Mouse (Mus musculus) CH12.LX (cell line): ENCODE results near the gene Lin28b. TPM values are rescaled to one million over a fixed set of nuclear protein-coding genes. Genes with fewer than 3 reads are reported as not detected.

Source experiments
- DNase-seq: peaks from one replicate; pipeline ENCODE4 v3.0.0-alpha.2; 2013; ENCODE audit errors: extremely low read depth
- H3K27ac ChIP-seq: 2 replicates; pipeline ENCODE4 v1.5.1; 2012; ENCODE audit warnings: low read depth, mild to moderate bottlenecking, control low read depth, moderate library complexity; ENCODE audit not compliant: insufficient read depth
- H3K27me3 ChIP-seq: replicated peaks from 2 replicates; pipeline ENCODE3; 2012; ENCODE audit warnings: inconsistent platforms
- H3K36me3 ChIP-seq, 2 experiments: replicated peaks in 1 of 2; 2 replicates each; pipeline versions ENCODE3 to v1.6.1; 2012; ENCODE audit warnings: inconsistent platforms in 1 of 2, low read length in 1 of 2, mild to moderate bottlenecking in 1 of 2, mixed read lengths in 1 of 2, moderate library complexity in 1 of 2; ENCODE audit not compliant: control insufficient read depth in 1 of 2, insufficient read depth in 1 of 2
- H3K4me1 ChIP-seq, 2 experiments: 2 replicates each; pipeline ENCODE4 v1.6.1; 2012; ENCODE audit warnings: inconsistent platforms in 1 of 2, moderate library complexity in 1 of 2; ENCODE audit not compliant: insufficient read depth in 2 of 2, control insufficient read depth in 1 of 2
- H3K4me2 ChIP-seq: 2 replicates; pipeline ENCODE4 v1.6.1; 2012; ENCODE audit warnings: low read depth, mild to moderate bottlenecking, control low read depth; ENCODE audit not compliant: poor library complexity, insufficient read depth, severe bottlenecking
- H3K4me3 ChIP-seq, 3 experiments: fragments of 150-350 bp in 1 of 3; sonication (generic) in 1 of 3; replicated peaks in 1 of 3; 2 replicates each; pipeline versions ENCODE3 to v1.5.1; 2011 to 2012; ENCODE audit warnings: low read depth in 2 of 3, low read length in 2 of 3, mild to moderate bottlenecking in 2 of 3, moderate library complexity in 2 of 3, control low read depth in 1 of 3, improper control_type of control experiment in 1 of 3, inconsistent platforms in 1 of 3, mixed read lengths in 1 of 3; ENCODE audit not compliant: poor library complexity in 1 of 3
- H3K79me2 ChIP-seq: replicated peaks from 2 replicates; pipeline ENCODE4 v1.6.1; 2012; ENCODE audit warnings: mild to moderate bottlenecking, moderate library complexity; ENCODE audit not compliant: control insufficient read depth, poor library complexity, insufficient read depth, severe bottlenecking; ENCODE audit errors: extremely low read depth
- H3K9ac ChIP-seq: 2 replicates; pipeline ENCODE4 v1.6.1; 2012; ENCODE audit warnings: low read depth, mild to moderate bottlenecking, control low read depth, moderate library complexity; ENCODE audit not compliant: insufficient read depth
- H3K9me3 ChIP-seq: replicated peaks from 2 replicates; pipeline ENCODE3; 2012; ENCODE audit warnings: low read length, inconsistent platforms, mixed read lengths
- CHD1 ChIP-seq: IDR thresholded peaks from 2 replicates; pipeline ENCODE4 v1.6.1; 2012; ENCODE audit warnings: low read depth, low read length, improper control_type of control experiment, inconsistent platforms
- CTCF ChIP-seq, 2 experiments: IDR thresholded peaks in 1 of 2; conservative IDR thresholded peaks in 1 of 2; 2 replicates each; pipeline ENCODE4 v1.5.1; 2011 to 2012; ENCODE audit warnings: low read depth in 2 of 2, low read length in 2 of 2, improper control_type of control experiment in 1 of 2, inconsistent platforms in 1 of 2, mild to moderate bottlenecking in 1 of 2, moderate library complexity in 1 of 2
- E2F4 ChIP-seq: IDR thresholded peaks from 2 replicates; pipeline ENCODE4 v1.6.1; 2011; ENCODE audit warnings: low read depth, low read length, improper control_type of control experiment; ENCODE audit not compliant: insufficient replicate concordance
- ELF1 ChIP-seq: IDR thresholded peaks from 2 replicates; pipeline ENCODE4 v1.6.1; 2014; ENCODE audit warnings: low read depth, mild to moderate bottlenecking, inconsistent platforms, low read length, improper control_type of control experiment
- GABPA ChIP-seq: IDR thresholded peaks from 2 replicates; pipeline ENCODE4 v1.6.1; 2012; ENCODE audit warnings: low read depth, low read length, improper control_type of control experiment, inconsistent platforms; ENCODE audit not compliant: insufficient replicate concordance
- HCFC1 ChIP-seq: IDR thresholded peaks from 2 replicates; pipeline ENCODE4 v1.6.1; 2012; ENCODE audit warnings: low read depth, mild to moderate bottlenecking, inconsistent platforms, low read length, improper control_type of control experiment
- JUN ChIP-seq: IDR thresholded peaks from 2 replicates; pipeline ENCODE4 v1.6.1; 2011; ENCODE audit warnings: low read depth, mild to moderate bottlenecking, low read length, improper control_type of control experiment, moderate library complexity; ENCODE audit not compliant: insufficient read depth
- JUND ChIP-seq: conservative IDR thresholded peaks from 2 replicates; pipeline ENCODE4 v1.6.1; 2011; ENCODE audit warnings: low read depth, low read length, improper control_type of control experiment
- KAT2A ChIP-seq: IDR thresholded peaks from 2 replicates; pipeline ENCODE4 v1.6.1; 2012; ENCODE audit warnings: low read length, improper control_type of control experiment, inconsistent platforms; ENCODE audit not compliant: insufficient replicate concordance
- MAFK ChIP-seq: IDR thresholded peaks from 2 replicates; pipeline ENCODE4 v1.6.1; 2011; ENCODE audit warnings: low read length, improper control_type of control experiment; ENCODE audit not compliant: insufficient replicate concordance
- MAX ChIP-seq: IDR thresholded peaks from 2 replicates; pipeline ENCODE4 v1.6.1; 2011; ENCODE audit warnings: low read length, improper control_type of control experiment
- MEF2A ChIP-seq: IDR thresholded peaks from 2 replicates; pipeline ENCODE4 v1.6.1; 2014; ENCODE audit warnings: low read depth, mild to moderate bottlenecking, inconsistent platforms, low read length, improper control_type of control experiment, borderline replicate concordance
- NELFE ChIP-seq: IDR thresholded peaks from 2 replicates; pipeline ENCODE4 v1.6.1; 2011; ENCODE audit warnings: low read depth, low read length, improper control_type of control experiment
- RCOR1 ChIP-seq: conservative IDR thresholded peaks from 2 replicates; pipeline ENCODE4 v1.6.1; 2012; ENCODE audit warnings: low read depth, mild to moderate bottlenecking, inconsistent platforms, low read length, improper control_type of control experiment
- SIN3A ChIP-seq: IDR thresholded peaks from 2 replicates; pipeline ENCODE4 v1.6.1; 2012; ENCODE audit warnings: low read length, improper control_type of control experiment, inconsistent platforms
- TCF12 ChIP-seq: IDR thresholded peaks from 2 replicates; pipeline ENCODE4 v1.6.1; 2014; ENCODE audit warnings: low read depth, mild to moderate bottlenecking, inconsistent platforms, low read length, improper control_type of control experiment
- UBTF ChIP-seq: IDR thresholded peaks from 2 replicates; pipeline ENCODE4 v1.6.1; 2012; ENCODE audit warnings: low read depth, mild to moderate bottlenecking, inconsistent platforms, low read length, improper control_type of control experiment, moderate library complexity
- USF2 ChIP-seq: conservative IDR thresholded peaks from 2 replicates; pipeline ENCODE4 v1.6.1; 2011; ENCODE audit warnings: low read depth, low read length, improper control_type of control experiment
- ZC3H11A ChIP-seq: IDR thresholded peaks from 2 replicates; pipeline ENCODE4 v1.6.1; 2012; ENCODE audit warnings: low read depth, mild to moderate bottlenecking, inconsistent platforms, low read length, improper control_type of control experiment
- ZKSCAN1 ChIP-seq: IDR thresholded peaks from 2 replicates; pipeline ENCODE4 v1.6.1; 2012; ENCODE audit warnings: low read depth, inconsistent platforms, low read length, improper control_type of control experiment, borderline replicate concordance
- ZNF384 ChIP-seq: IDR thresholded peaks from 2 replicates; pipeline ENCODE4 v1.6.1; 2012; ENCODE audit warnings: low read depth, low read length, improper control_type of control experiment, inconsistent platforms
- dilution Hi-C: fragments of 300-500 bp; cut with MboI; formaldehyde crosslinking; loops from 2 replicates; pipeline ENCODE4 v1.14.3; 2020; ENCODE audit warnings: low sequenced_read_pairs; ENCODE audit not compliant: extremely low pct_unique_long_range_greater_than_20kb, extremely low pct_ligation_motif_present
- in situ Hi-C: fragments of 300-500 bp; cut with MboI; formaldehyde crosslinking; loops from 3 replicates; pipeline ENCODE4 v1.14.3; 2019; ENCODE audit warnings: low sequenced_read_pairs, low pct_ligation_motif_present, low pct_unique_long_range_greater_than_20kb, mixed read lengths
- polyA plus RNA-seq: library from polyadenylated mRNA; unstranded; fragments of >175 nt; gene quantifications from 2 replicates; pipeline ENCODE4 v1.2.1, GENCODE M21; 2012; ENCODE audit warnings: low read depth; ENCODE audit not compliant: insufficient read length
- total RNA-seq, 2 experiments: library from RNA; depleted of rRNA; stranded (reverse); fragments of 300-350 nt in 1 of 2; fragments of >200 nt in 1 of 2; gene quantifications; 2 replicates each; pipeline ENCODE4 v1.2.3; 2012 to 2014

Gene Lin28b
- total and polyA plus RNA-seq, 3 experiments, result 10.0 to 14.1 (median 11.6) TPM

DNA sequence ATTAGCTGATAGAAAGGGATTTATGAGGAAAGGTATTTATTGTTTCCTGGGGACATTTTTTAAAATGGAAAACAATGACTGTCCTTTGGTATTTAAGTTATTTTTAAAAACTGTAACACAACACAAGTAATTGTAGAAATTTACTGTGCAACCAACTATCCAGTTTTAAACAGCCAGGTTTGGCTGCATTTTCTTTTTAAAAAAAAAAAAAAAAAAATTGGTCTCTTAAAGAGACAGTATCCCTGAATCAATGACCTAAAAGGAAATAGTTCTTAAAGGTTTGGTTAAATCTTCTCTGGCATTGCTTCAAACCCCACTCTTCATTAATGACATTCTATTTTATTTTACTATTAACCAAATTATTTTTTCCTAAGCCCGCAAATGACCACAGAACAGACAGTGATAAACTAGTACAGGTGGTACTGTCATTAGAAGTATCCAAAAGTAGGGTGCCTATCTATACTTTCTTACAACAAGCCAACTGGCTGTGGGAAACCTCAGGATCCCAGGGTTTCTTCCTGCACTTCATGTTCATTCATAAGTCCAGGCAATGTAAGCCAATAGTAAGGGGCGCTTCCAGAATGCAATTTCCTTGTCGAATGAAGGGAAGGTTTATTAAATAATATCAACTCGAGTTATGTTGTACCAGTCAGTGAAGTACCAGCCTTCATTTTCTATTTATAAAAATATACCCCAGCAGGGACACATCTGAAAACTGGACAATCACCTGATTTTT, 17.8 kb downstream of the Lin28b start:
- H3K4me1 ChIP-seq, result no peaks in the 10 kb centered on the region
- DNase-seq, result no peak
- dilution Hi-C loops, result no loop called here
- peak overlapping the region; percentile 98 for H3K4me2 ChIP-seq
- no peak overlapping the region for H3K27ac ChIP-seq
- in situ Hi-C loops, result no loop called here
- peak overlapping the region; percentile 58 for H3K9ac ChIP-seq
- no peaks in the 10 kb centered on the region for H3K9me3 ChIP-seq
- H3K36me3 ChIP-seq, result no peaks in the 10 kb centered on the region
- peak overlapping the region; percentile 53 to 78 (median 64) for H3K4me3 ChIP-seq
- H3K27me3 ChIP-seq, result no peaks in the 10 kb centered on the region
- 0 out of 2 replicates have a peak, but pooled peaks have one; percentile 5 for TF ChIP-seq SIN3A
- no peak for TF ChIP-seq CTCF (conservative IDR thresholded peaks at IDR 0.05 in 1 of 2, IDR thresholded peaks at IDR 0.05 in 1 of 2; ENCODE audit: low read depth in 2 of 2, low read length in 2 of 2)
- TF ChIP-seq USF2, result no peak
- no peak for TF ChIP-seq CHD1
- TF ChIP-seq ZNF384, result peak; percentile 97
- no peak for TF ChIP-seq ZC3H11A
- TF ChIP-seq RCOR1, result no peak
- TF ChIP-seq JUND, result no peak
- no peak for TF ChIP-seq TCF12
- TF ChIP-seq MEF2A, result no peak
- TF ChIP-seq GABPA, result no peak
- peaks cover 11% of the 10 kb centered on the region for H3K79me2 ChIP-seq

DNA sequence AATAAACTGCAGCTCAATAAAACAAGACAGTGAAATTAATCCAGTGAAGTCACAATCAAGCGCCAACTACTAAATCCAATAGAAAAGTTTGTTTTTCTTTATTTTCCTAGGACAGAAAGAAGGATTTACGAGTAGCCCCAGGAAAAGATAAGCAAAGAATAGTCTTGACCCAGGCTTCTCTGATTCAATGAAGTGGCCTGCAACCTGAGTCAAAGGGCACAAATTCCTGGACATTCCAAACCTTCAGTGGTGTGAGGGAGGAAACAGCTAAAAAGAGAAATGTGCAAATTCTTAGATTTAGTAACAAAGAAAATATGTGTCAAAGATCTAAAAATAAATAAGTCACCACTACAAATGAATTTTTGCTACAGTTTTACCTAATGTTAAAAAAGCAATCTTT, 27.6 kb downstream of the Lin28b start:
- Histone ChIP-seq H3K27ac (no peak overlapping the region), H3K4me1 (peaks cover 0 to 2% of the 10 kb centered on the region in 2 experiments; a peak in 1 of 4 replicates), H3K9me3 (no peaks in the 10 kb centered on the region), H3K27me3 (no peaks in the 10 kb centered on the region), H3K36me3 (peaks cover 0 to 2% of the 10 kb centered on the region in 2 experiments), H3K4me2 (no peak overlapping the region), H3K9ac (no peak overlapping the region), H3K4me3 (no peak overlapping the region), H3K79me2 (peaks cover 5% of the 10 kb centered on the region; the same call in 1 of the 2 replicates)
- no peak for DNase-seq
- dilution Hi-C loops (no loop called here), in situ Hi-C loops (no loop called here)
- no peak for TF ChIP-seq RCOR1
- no peak for TF ChIP-seq ELF1
- no peak for TF ChIP-seq NELFE
- TF ChIP-seq MAFK, result no peak
- TF ChIP-seq TCF12, result no peak
- no peak for TF ChIP-seq E2F4
- TF ChIP-seq KAT2A, result no peak
- TF ChIP-seq MAX, result no peak
- TF ChIP-seq JUN, result no peak
- no peak for TF ChIP-seq HCFC1
- TF ChIP-seq ZKSCAN1, result no peak
- no peak for TF ChIP-seq UBTF
